Mouse (Mus musculus) lung, postnatal 0 days (tissue): Measurements from ENCODE around the gene St3gal6.

Experiments
- CTCF ChIP-seq: IDR thresholded peaks from 2 replicates; pipeline ENCODE4 v1.5.1; 2016; ENCODE audit warnings: antibody characterized with exemption, mild to moderate bottlenecking
- EP300 ChIP-seq: IDR thresholded peaks from 2 replicates; pipeline ENCODE4 v1.6.1; 2016; ENCODE audit warnings: antibody characterized with exemption, mild to moderate bottlenecking, control low read depth

DNA sequence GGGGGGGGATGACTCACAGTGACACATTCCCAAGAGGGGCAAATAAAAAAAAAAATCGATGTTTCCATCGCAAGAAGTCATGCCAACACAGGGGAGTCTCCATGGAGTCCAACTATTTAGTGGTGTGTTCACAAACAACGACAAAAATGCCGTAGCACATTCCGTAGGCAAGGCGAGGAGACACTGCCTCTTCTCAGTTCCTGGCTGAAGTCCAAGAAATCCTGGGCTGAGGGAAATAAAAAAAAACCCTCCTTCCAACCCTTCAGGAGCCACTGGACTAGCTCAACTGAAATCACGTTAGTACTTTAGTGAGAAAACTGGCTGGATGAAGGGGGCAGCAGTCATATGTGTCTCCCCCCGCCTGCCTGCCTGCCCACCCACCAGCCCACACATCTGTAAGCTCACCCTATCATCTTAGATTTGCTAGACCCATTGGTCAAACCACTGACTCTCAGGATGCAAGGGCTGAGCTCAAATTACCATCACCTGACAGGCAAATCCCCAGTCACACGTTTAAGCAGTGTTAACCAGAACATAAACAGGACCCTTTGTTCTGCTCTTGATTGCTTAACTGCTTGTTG, 11.8 kb downstream of the St3gal6 start:
- TF ChIP-seq CTCF (no peak), EP300 (peak; percentile 54)
